In genomic region chr7:45238723-45239496, GRCm38 (mm10) we compare ENCODE assay signal across 9 mouse cellular contexts. TPM values are rescaled to one million over a fixed set of nuclear protein-coding genes. Genes with fewer than 3 reads are reported as not detected.
A peak's percentile ranks its signal among the peaks of the same experiment; 100 is the strongest.
DNase-seq lines count a peak whose midpoint lies in the region; ATAC-seq and TF ChIP-seq lines count a peak whose summit lies in the region.
"Had no signal": no experiment of that assay in that cellular context is flagged by ENCODE, and none has a peak within 500 bp of the region (broad histone marks: within the 10 kb centered on the region; RNA-seq: fewer than 3 reads in every experiment).

Gene Cd37 (minus strand): TSS chr7:45239115.

- peak within 1 kb of the TSS; percentile 49 for H3K4me3 ChIP-seq in gastrocnemius, adult 2 months
- no peak within 1 kb of the TSS for H3K4me3 ChIP-seq in cortical plate, adult 2 months (ENCODE audit: insufficient read depth, low read length)
- peak within 1 kb of the TSS; percentile 47 for H3K4me3 ChIP-seq in liver, postnatal 0 days (ENCODE audit: low read depth, low read length)
- 0 out of 2 replicates have a peak within 1 kb of the TSS, but pooled peaks have one; percentile 1 for H3K4me3 ChIP-seq in stomach, embryonic 15.5 days (replicated peaks)
- no peak within 1 kb of the TSS for H3K4me3 ChIP-seq in forebrain, embryonic 16.5 days (replicated peaks; ENCODE audit: low read length)

- H3K4me1 ChIP-seq in cortical plate, adult 2 months (ENCODE audit: control insufficient read depth, insufficient read depth, low read length) = 0 out of 2 replicates have a peak, but pooled peaks cover 2% of the 10 kb centered on the region
- peaks cover 25% of the 10 kb centered on the region for H3K4me1 ChIP-seq in liver, postnatal 0 days (ENCODE audit: insufficient read depth)
- H3K4me1 ChIP-seq in stomach, embryonic 15.5 days = peaks cover 24% of the 10 kb centered on the region
- H3K4me1 ChIP-seq in forebrain, embryonic 16.5 days (replicated peaks; ENCODE audit: control insufficient read depth, insufficient read depth, low read length) = peaks cover 23% of the 10 kb centered on the region

- H3K9me3 ChIP-seq in liver, postnatal 0 days (ENCODE audit: low read length) = no peaks in the 10 kb centered on the region
- no peaks in the 10 kb centered on the region for H3K9me3 ChIP-seq in stomach, embryonic 15.5 days
- H3K9me3 ChIP-seq in forebrain, embryonic 16.5 days (ENCODE audit: control insufficient read depth, low read length) = no peaks in the 10 kb centered on the region
- H3K9me3 ChIP-seq: hindbrain, embryonic 15.5 days had no signal

- H3K27me3 ChIP-seq in liver, postnatal 0 days (ENCODE audit: insufficient read depth, low read length) = no peaks in the 10 kb centered on the region
- peaks cover 4% of the 10 kb centered on the region; the same call in 1 of the 2 replicates for H3K27me3 ChIP-seq in stomach, embryonic 15.5 days (replicated peaks)
- H3K27me3 ChIP-seq in forebrain, embryonic 16.5 days (replicated peaks; ENCODE audit: control insufficient read depth, insufficient read depth, low read length) = peaks cover 18% of the 10 kb centered on the region

- peak within 1 kb of the TSS; percentile 72 for H3K9ac ChIP-seq in liver, postnatal 0 days (replicated peaks)
- no peak within 1 kb of the TSS for H3K9ac ChIP-seq in stomach, embryonic 15.5 days
- no peak within 1 kb of the TSS for H3K9ac ChIP-seq in forebrain, embryonic 16.5 days (replicated peaks; ENCODE audit: low read depth, low read length)
- H3K9ac ChIP-seq: hindbrain, embryonic 15.5 days had no signal

- no peak for TF ChIP-seq CTCF in gastrocnemius, adult 2 months (IDR thresholded peaks at IDR 0.05)
- TF ChIP-seq CTCF in cortical plate, adult 2 months (IDR thresholded peaks at IDR 0.05; ENCODE audit: extremely low read depth, insufficient read depth, low read length) = no peak
- TF ChIP-seq CTCF in liver, postnatal 0 days (IDR thresholded peaks at IDR 0.05; ENCODE audit: low read depth) = no peak

- no peak for TF ChIP-seq POLR2A in cortical plate, adult 2 months (IDR thresholded peaks at IDR 0.05; ENCODE audit: extremely low read depth, insufficient read depth, low read length)

- H3K4me2 ChIP-seq in liver, postnatal 0 days (ENCODE audit: low read depth, low read length) = peak within 1 kb of the TSS; percentile 73
- peak within 1 kb of the TSS; percentile 21; the same call in 1 of the 2 replicates for H3K4me2 ChIP-seq in stomach, embryonic 15.5 days
- no peak within 1 kb of the TSS for H3K4me2 ChIP-seq in forebrain, embryonic 16.5 days (ENCODE audit: low read length)

- TF ChIP-seq EP300 in liver, postnatal 0 days (IDR thresholded peaks at IDR 0.05; ENCODE audit: low read depth) = no peak

- H3K27ac ChIP-seq in gastrocnemius, adult 2 months = no peak within 1 kb of the TSS
- H3K27ac ChIP-seq in cortical plate, adult 2 months (ENCODE audit: insufficient read depth, low read length) = no peak within 1 kb of the TSS
- peak within 1 kb of the TSS; percentile 91 for H3K27ac ChIP-seq in liver, postnatal 0 days (ENCODE audit: low read depth)
- 0 out of 2 replicates have a peak within 1 kb of the TSS, but pooled peaks have one; percentile 13 for H3K27ac ChIP-seq in stomach, embryonic 15.5 days
- H3K27ac ChIP-seq in forebrain, embryonic 16.5 days (ENCODE audit: low read length) = no peak within 1 kb of the TSS
- H3K27ac ChIP-seq: hindbrain, embryonic 15.5 days had no signal

- WGBS in liver, postnatal 0 days (ENCODE audit: insufficient replicate concordance) = 14% methylated on average over 20 of the region's 20 CpGs
- 35% methylated on average over 20 of the region's 20 CpGs for WGBS in stomach, embryonic 15.5 days
- 45% methylated on average over 20 of the region's 20 CpGs for WGBS in forebrain, embryonic 16.5 days

- peak; percentile 78 for ATAC-seq in liver, postnatal 0 days
- no peak for ATAC-seq in stomach, embryonic 15.5 days (ENCODE audit: insufficient read depth, low FRiP score, low read depth)
- ATAC-seq in forebrain, embryonic 16.5 days = no peak

- intact Hi-C loops in gastrocnemius, adult 2 months (cut with DNase I) = no loop called here
- intact Hi-C loops in gastrocnemius, postnatal 36 days (cut with DNase I) = no loop called here

- no peak for DNase-seq in gastrocnemius, adult 2 months
- no peak for DNase-seq in gastrocnemius, postnatal 36 days
- DNase-seq in liver, postnatal 0 days = peak; percentile 79
- DNase-seq in right cerebral cortex, postnatal 4 days = no peak
- no peak for DNase-seq in gastrocnemius, postnatal 10 days

- H3K36me3 ChIP-seq in liver, postnatal 0 days (replicated peaks; ENCODE audit: insufficient read depth, low read length) = no peaks in the 10 kb centered on the region
- no peaks in the 10 kb centered on the region for H3K36me3 ChIP-seq in stomach, embryonic 15.5 days
- no peaks in the 10 kb centered on the region for H3K36me3 ChIP-seq in forebrain, embryonic 16.5 days (ENCODE audit: control insufficient read depth, insufficient read depth)
- H3K36me3 ChIP-seq: hindbrain, embryonic 15.5 days had no signal

RNA-seq across cellular contexts. Expression of gene Cd37, which starts in this region (rescaled TPM):
- 1 to 10 TPM in 1 of 2 experiments, under 1 TPM in 1; 0.69 to 1.3 TPM for total RNA-seq in gastrocnemius, adult 2 months (2021)
- total RNA-seq in gastrocnemius, postnatal 36 days (2021) = 1 to 10 TPM in 1 of 2 experiments, under 1 TPM in 1; 0.79 to 1.5 TPM
- 10.6 and 11.9 TPM in 2 replicates for polyA plus RNA-seq in cortical plate, adult 2 months (2012; rRNA removed)
- 29.8 and 31.8 TPM in 2 replicates for polyA plus RNA-seq in liver, postnatal 0 days (2015; fragmentation: Nextera tagmentation; extraction: Ambion mirVana)
- 4.2 and 7.1 TPM in 2 replicates for polyA plus RNA-seq in stomach, embryonic 15.5 days (2015; fragmentation: Nextera tagmentation; extraction: Ambion mirVana)
- 1 to 10 TPM; 1.8 to 3.4 TPM for total RNA-seq in gastrocnemius, postnatal 10 days (2021)
- 1.5 and 1.6 TPM in 2 replicates for polyA plus RNA-seq in forebrain, embryonic 16.5 days (2015; fragmentation: Nextera tagmentation; extraction: Ambion mirVana)

Comparison
In these comparisons a context has a peak if more than half of its experiments do, and no peak if none do; other contexts are left out.
1. H3K27ac ChIP-seq: peak in liver, postnatal 0 days (single experiment) and stomach, embryonic 15.5 days (single experiment); none in gastrocnemius, adult 2 months (single experiment), cortical plate, adult 2 months (single experiment) and forebrain, embryonic 16.5 days (single experiment).
2. H3K4me3 ChIP-seq: peak in gastrocnemius, adult 2 months (single experiment), liver, postnatal 0 days (single experiment) and stomach, embryonic 15.5 days (single experiment); none in cortical plate, adult 2 months (single experiment) and forebrain, embryonic 16.5 days (single experiment).